In genomic region chr14:23714396-23715131, GRCm38 (mm10) we compare ENCODE assay signal across 16 mouse cellular contexts.
DNase-seq lines count a peak whose midpoint lies in the region; ATAC-seq lines count a peak whose summit lies in the region.
"Had no signal": no experiment of that assay in that cellular context is flagged by ENCODE, and none has a peak within 500 bp of the region (broad histone marks: within the 10 kb centered on the region; RNA-seq: fewer than 3 reads in every experiment).

No protein-coding gene starts in this region.

- no peaks in the 10 kb centered on the region for H3K36me3 ChIP-seq in hindbrain, embryonic 11.5 days (ENCODE audit: control insufficient read depth, insufficient read depth, low read length)
- H3K36me3 ChIP-seq in hindbrain, embryonic 10.5 days, result no peaks in the 10 kb centered on the region
- no peaks in the 10 kb centered on the region for H3K36me3 ChIP-seq in neural tube, embryonic 13.5 days
- H3K36me3 ChIP-seq in hindbrain, embryonic 14.5 days (replicated peaks; ENCODE audit: control insufficient read depth, insufficient read depth), result no peaks in the 10 kb centered on the region
- no peaks in the 10 kb centered on the region for H3K36me3 ChIP-seq in liver, embryonic 12.5 days
- H3K36me3 ChIP-seq: heart, embryonic 13.5 days had no signal

- ATAC-seq in hindbrain, embryonic 11.5 days (ENCODE audit: low FRiP score), result no peak
- 0 out of 2 replicates have a peak, but pooled peaks have one; percentile 48 for ATAC-seq in neural tube, embryonic 13.5 days (ENCODE audit: low read depth)
- peak; percentile 70 for ATAC-seq in hindbrain, embryonic 14.5 days (ENCODE audit: low FRiP score)
- no peak for ATAC-seq in liver, embryonic 12.5 days

- no peaks in the 10 kb centered on the region for H3K9me3 ChIP-seq in hindbrain, embryonic 11.5 days (ENCODE audit: control insufficient read depth, low read length)
- H3K9me3 ChIP-seq in hindbrain, embryonic 10.5 days, result no peaks in the 10 kb centered on the region
- H3K9me3 ChIP-seq in neural tube, embryonic 13.5 days, result no peaks in the 10 kb centered on the region
- H3K9me3 ChIP-seq in hindbrain, embryonic 14.5 days (ENCODE audit: control insufficient read depth, low read length), result no peaks in the 10 kb centered on the region
- H3K9me3 ChIP-seq in liver, embryonic 12.5 days (replicated peaks), result no peaks in the 10 kb centered on the region
- H3K9me3 ChIP-seq: heart, embryonic 13.5 days had no signal

- no peaks in the 10 kb centered on the region for H3K27me3 ChIP-seq in hindbrain, embryonic 11.5 days (ENCODE audit: control insufficient read depth, insufficient read depth, low read length)
- H3K27me3 ChIP-seq in hindbrain, embryonic 10.5 days (ENCODE audit: insufficient read depth, poor library complexity, severe bottlenecking), result no peaks in the 10 kb centered on the region
- H3K27me3 ChIP-seq in neural tube, embryonic 13.5 days, result no peaks in the 10 kb centered on the region
- no peaks in the 10 kb centered on the region; the same call in 1 of the 2 replicates for H3K27me3 ChIP-seq in hindbrain, embryonic 14.5 days (ENCODE audit: control insufficient read depth, insufficient read depth, low read length)
- no peaks in the 10 kb centered on the region for H3K27me3 ChIP-seq in liver, embryonic 12.5 days (replicated peaks)

- intact Hi-C loops in gastrocnemius, postnatal 14 days (cut with DNase I; ENCODE audit: low total_unique reads), result no loop called here

- no peaks in the 10 kb centered on the region for H3K4me1 ChIP-seq in hindbrain, embryonic 11.5 days (replicated peaks; ENCODE audit: control insufficient read depth, insufficient read depth, low read length)
- H3K4me1 ChIP-seq in hindbrain, embryonic 10.5 days (replicated peaks), result peaks cover 16% of the 10 kb centered on the region
- H3K4me1 ChIP-seq in neural tube, embryonic 13.5 days (replicated peaks), result peaks cover 33% of the 10 kb centered on the region
- peaks cover 28% of the 10 kb centered on the region; the same call in 1 of the 2 replicates for H3K4me1 ChIP-seq in hindbrain, embryonic 14.5 days (replicated peaks; ENCODE audit: control insufficient read depth, insufficient read depth, low read length)
- H3K4me1 ChIP-seq in liver, embryonic 12.5 days, result no peaks in the 10 kb centered on the region
- H3K4me1 ChIP-seq: heart, embryonic 13.5 days had no signal

- no peak overlapping the region for H3K4me3 ChIP-seq in hindbrain, embryonic 11.5 days (ENCODE audit: low read depth, low read length)
- no peak overlapping the region for H3K4me3 ChIP-seq in hindbrain, embryonic 10.5 days
- no peak overlapping the region for H3K4me3 ChIP-seq in neural tube, embryonic 13.5 days
- no peak overlapping the region for H3K4me3 ChIP-seq in hindbrain, embryonic 14.5 days (replicated peaks; ENCODE audit: low read length)
- no peak overlapping the region for H3K4me3 ChIP-seq in liver, embryonic 12.5 days
- H3K4me3 ChIP-seq: heart, embryonic 13.5 days had no signal

- no peak overlapping the region for H3K27ac ChIP-seq in hindbrain, embryonic 11.5 days (ENCODE audit: low read depth, low read length)
- no peak overlapping the region for H3K27ac ChIP-seq in hindbrain, embryonic 10.5 days
- peak overlapping the region; percentile 19; the same call in 1 of the 2 replicates for H3K27ac ChIP-seq in neural tube, embryonic 13.5 days (replicated peaks)
- no peak overlapping the region; the same call in 1 of the 2 replicates for H3K27ac ChIP-seq in hindbrain, embryonic 14.5 days
- H3K27ac ChIP-seq in liver, embryonic 12.5 days, result no peak overlapping the region
- H3K27ac ChIP-seq: heart, embryonic 13.5 days had no signal

- H3K4me2 ChIP-seq in hindbrain, embryonic 11.5 days (replicated peaks; ENCODE audit: low read depth, low read length), result no peak overlapping the region
- no peak overlapping the region for H3K4me2 ChIP-seq in neural tube, embryonic 13.5 days
- H3K4me2 ChIP-seq in hindbrain, embryonic 14.5 days (replicated peaks), result no peak overlapping the region
- H3K4me2 ChIP-seq in liver, embryonic 12.5 days, result no peak overlapping the region
- H3K4me2 ChIP-seq: heart, embryonic 13.5 days had no signal

- WGBS in hindbrain, embryonic 11.5 days, result 70% methylated on average over 7 of the region's 7 CpGs
- WGBS in hindbrain, embryonic 10.5 days, result 81% methylated on average over 7 of the region's 7 CpGs
- 61% methylated on average over 7 of the region's 7 CpGs for WGBS in neural tube, embryonic 13.5 days
- 60% methylated on average over 7 of the region's 7 CpGs for WGBS in hindbrain, embryonic 14.5 days
- 74% methylated on average over 7 of the region's 7 CpGs for WGBS in liver, embryonic 12.5 days (ENCODE audit: insufficient replicate concordance)

- DNase-seq in hindbrain, embryonic 11.5 days (ENCODE audit: low spot score), result peak; percentile 10
- DNase-seq in hindbrain, embryonic 10.5 days (ENCODE audit: low spot score), result no peak
- no peak for DNase-seq in neural tube, embryonic 10.5 days (ENCODE audit: extremely low spot score, low spot score)
- peak; percentile 38 for DNase-seq in hindbrain, embryonic 14.5 days (ENCODE audit: low spot score)
- peak; percentile 57 for DNase-seq in retina, postnatal 1 day
- DNase-seq in gastrocnemius, postnatal 14 days, result no peak
- DNase-seq: cerebellum, adult 2 months; gastrocnemius, postnatal 36 days; heart, postnatal 4 days; kidney, adult 11 months; liver; lung, adult 2 months; right cerebral cortex, postnatal 14 days had no signal

- H3K9ac ChIP-seq in hindbrain, embryonic 11.5 days (ENCODE audit: low read depth, low read length), result no peak overlapping the region
- H3K9ac ChIP-seq in neural tube, embryonic 13.5 days, result no peak overlapping the region
- H3K9ac ChIP-seq in hindbrain, embryonic 14.5 days, result no peak overlapping the region
- no peak overlapping the region for H3K9ac ChIP-seq in liver, embryonic 12.5 days
- H3K9ac ChIP-seq: heart, embryonic 13.5 days had no signal

Comparison
In these comparisons a context has a peak if more than half of its experiments do, and no peak if none do; other contexts are left out.
1. ATAC-seq: peak in neural tube, embryonic 13.5 days (single experiment) and hindbrain, embryonic 14.5 days (single experiment); none in hindbrain, embryonic 11.5 days (single experiment) and liver, embryonic 12.5 days (single experiment).
2. DNase-seq: peak in hindbrain, embryonic 11.5 days (single experiment), hindbrain, embryonic 14.5 days (single experiment) and retina, postnatal 1 day (single experiment); none in hindbrain, embryonic 10.5 days (single experiment), neural tube, embryonic 10.5 days (single experiment) and gastrocnemius, postnatal 14 days (single experiment).